Mouse (Mus musculus) cerebral cortex, adult 2 months (tissue): ENCODE results near the gene Timm44.

Experiments
- WGBS: fragments of 180-500 bp; shearing (Covaris S2); methylation state at CpG from one replicate; pipeline ENCODE4 v1.1.7; 2018; 5-methylcytosine and 5-hydroxymethylcytosine counted together

The Timm44 gene

DNA sequence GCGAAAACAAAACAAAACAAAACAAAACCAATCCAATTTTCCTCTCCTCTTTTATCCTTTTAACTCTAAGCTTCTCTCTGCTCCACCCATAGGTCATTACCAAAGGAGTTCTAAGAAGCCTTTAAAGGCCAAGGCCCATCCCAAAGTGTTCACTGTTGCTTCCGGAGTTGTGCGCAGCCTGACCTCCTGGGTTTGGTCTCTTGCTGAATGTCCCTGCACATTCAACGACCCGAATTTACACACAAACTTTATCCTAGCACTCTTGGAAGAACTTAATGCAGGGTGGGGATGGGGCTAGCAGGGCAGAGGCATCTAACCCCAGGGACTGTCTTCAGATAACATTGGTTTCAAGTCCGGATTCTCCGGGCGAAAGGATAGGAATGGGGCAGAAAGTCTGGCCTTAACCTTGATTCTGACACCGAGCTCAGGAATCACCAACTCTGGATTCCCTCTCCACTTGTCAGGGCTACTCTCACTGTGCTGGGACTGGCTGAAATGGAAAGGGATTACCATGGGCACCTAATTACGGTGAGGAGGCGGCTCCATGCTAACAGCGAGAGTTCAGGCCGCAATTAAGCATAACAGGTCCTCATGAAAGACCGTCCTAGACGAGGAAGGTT, 37.8 kb downstream of the Timm44 start:
- 15% methylated on average over 15 of the region's 15 CpGs for WGBS

DNA sequence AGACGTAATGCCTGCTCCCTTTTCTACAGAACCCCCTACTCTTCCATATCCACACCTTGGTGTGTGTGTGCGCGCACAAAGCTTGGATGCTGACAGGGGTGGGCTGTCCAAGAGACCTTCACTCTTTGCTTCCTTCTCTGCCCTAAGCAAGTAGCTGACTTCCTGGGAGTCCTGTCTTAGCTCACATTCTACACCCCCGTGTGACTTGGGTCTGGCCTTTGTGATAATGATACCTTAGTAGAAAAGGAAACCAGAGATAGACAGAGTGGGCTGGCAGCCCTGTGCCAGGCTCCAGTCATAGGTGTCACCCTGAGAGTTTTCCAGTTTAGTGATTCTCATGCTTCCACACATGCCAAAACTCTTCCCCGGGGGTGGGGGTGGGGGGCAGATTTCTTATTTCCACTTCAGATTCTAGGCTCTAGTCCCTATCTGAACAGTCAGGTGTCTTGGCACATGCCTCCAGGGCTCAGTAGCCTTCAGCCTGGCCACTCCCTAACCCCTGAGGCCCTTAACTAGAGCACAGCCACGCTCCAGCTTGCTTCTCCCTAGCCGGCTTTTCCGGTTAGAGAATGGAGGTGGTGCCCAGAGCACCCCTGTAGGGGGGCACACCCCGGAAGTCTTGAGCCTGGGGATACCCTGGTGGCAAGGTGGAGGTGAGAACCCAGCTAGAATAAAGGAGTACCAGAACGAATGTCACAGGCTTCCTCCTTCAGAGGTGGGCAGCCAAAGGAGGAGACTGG, 44.9 kb downstream of the Timm44 start:
- 71% methylated on average over 10 of the region's 10 CpGs for WGBS

DNA sequence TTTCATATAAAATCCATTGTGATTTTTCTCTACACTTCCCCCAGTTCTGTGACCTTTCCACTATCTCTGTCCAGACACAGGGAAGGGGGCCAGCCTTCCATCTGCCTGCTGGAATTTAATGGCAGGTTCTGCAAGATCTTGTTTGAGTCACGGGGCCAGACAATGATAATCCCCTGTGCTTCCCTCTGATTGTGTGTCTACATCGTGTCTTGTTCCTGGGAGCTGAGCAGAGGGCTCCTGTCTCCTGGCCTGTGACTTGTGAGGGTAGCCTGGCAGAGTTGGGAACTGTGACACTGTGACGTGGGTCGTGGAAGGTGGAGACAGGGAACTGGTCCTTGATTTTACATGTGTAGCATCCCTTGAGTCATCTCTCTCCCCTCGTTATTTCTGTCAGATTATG, 45.9 kb downstream of the Timm44 start:
- WGBS: 80% methylated on average over 5 of the region's 5 CpGs

DNA sequence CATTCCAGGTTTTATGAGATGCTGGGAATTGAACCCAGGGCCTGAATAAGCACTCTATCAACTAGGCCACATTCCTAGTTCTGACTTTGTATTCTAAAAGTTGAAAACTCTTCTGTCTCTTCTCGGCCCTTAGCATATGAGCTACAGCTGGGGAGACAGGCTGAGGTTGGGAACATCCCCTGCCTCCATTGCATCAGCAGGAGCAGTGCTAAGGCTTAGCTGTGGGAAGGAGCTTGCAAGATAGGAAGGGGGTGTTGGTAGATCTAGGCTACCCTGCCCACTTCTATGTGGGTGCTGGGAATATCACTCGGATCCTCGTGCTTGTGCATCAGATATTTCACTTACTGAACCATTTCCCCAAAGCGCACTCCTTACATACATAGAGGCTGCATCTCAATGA, 47.8 kb downstream of the Timm44 start:
- WGBS: 79% methylated on average over 4 of the region's 4 CpGs

DNA sequence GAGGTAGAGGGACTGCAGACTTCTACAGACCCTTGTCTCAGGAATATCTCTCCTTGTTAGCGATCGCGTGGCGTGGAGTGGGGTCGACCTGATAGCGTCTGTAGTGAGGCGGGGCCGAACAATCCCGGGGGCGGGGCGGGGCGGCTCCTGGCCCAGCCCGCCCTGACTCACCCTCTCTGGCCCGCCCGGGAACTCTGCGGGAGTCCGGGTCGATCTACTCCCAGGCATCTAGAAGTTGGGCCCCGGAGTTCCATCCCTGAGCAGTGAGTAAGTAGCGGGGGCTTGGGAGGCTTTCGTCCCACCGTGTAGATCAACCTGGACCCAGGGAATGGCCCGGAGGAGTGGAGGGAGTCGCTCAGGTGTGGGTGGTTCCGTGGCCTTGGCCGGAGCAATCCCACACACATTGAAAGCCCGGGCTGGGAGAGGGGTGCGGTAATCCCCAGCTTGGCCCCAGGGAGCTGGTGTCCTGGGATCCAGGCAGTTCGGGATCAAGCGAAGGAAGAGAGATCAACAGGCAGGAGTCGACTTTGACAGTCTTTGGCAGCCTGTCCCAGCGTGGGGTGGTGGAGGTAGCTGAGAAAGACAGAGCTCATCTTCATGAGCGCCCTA, 48.9 kb downstream of the Timm44 start, which contains the start of gene Lrrc8e:
Gene Lrrc8e (plus strand): TSS at position 89 of the 609 bp plus-strand sequence.
- 10% methylated on average over 33 of the region's 33 CpGs for whole genome bisulfite sequencing

DNA sequence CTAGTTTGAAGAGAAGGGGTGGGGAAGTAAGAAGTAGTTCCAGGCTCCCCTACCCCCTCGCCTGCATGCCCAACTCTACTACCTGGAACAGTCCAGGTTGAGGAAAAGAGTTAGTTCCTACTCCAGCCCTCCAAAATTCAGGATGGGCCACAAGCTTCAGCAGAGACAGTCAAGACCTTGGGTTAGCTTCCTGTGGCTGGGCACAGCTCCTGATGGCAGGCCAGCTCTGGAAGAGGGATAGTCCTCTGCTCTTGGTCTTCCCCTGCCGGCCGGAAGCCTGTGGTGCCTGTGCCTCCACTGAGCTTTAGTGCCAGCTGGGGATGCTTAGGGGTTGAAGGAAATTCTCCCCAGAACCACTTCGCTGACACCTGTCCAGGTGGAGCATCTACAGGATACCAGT, 49.4 kb downstream of the Timm44 start:
- WGBS: 43% methylated on average over 4 of the region's 4 CpGs

DNA sequence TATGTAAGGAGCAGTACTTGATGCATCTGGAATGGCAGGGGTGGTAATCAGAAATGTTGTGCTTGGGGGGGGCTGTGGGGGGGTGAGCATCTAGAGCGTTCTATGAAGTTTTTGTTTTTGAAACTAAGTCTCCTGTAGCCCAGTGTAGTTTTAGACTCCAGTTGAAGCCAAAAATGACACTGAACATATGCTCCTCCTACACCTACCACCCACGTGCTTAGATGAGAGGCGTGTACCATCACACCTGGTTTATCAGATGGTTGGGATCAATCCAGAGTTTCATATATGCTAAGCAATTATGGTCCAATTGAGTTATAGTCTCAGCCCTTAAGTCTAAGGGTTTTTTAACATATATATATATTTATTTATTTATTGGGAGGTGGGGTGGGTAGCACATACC, 56.1 kb downstream of the Timm44 start:
- 64% methylated on average over 3 of the region's 3 CpGs for WGBS

DNA sequence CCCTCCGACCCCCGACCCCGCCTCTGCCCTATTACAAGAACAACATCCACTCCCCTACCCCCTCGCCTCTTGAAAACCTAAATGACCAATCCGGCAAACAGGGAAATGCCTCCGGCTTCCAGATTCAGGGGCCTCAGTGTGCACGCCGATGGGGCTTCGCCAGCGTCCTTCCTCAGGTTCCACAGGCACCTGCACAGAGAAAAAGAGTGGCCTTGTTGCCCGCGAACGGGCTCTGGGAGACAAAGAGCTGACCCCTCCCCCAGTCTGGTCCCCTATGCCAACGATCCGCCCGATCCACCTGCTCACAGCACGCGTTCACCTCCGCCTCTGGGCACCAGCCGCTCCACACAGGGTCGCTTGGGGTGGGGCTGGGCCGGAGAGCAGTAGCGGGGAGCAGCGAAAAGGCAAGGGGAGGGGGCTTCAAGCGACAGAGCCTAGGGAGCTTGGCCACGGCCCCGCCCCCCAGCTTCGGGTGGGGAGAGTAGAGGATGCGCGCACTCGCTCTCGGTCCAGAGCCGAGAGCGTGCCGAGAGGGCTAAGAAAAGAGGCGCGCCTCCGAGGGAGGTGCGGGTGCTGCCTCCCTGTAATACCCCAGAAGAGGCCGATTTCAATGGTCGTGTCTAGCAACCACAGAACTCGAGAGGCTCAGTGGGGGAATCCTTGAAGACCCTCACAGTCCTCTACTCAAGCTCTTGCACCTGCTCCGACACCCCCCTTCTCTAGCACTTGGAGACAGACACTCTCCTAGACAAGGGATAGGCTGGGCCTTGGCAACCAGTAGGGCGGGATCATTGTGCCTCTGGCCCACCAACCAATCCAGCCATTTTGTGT, 58.7 kb downstream of the Timm44 start, which contains the start of gene Prr36:
Gene Prr36 (minus strand): TSS at position 669 of the 831 bp plus-strand sequence.
- 2% methylated on average over 44 of the region's 44 CpGs for WGBS

DNA sequence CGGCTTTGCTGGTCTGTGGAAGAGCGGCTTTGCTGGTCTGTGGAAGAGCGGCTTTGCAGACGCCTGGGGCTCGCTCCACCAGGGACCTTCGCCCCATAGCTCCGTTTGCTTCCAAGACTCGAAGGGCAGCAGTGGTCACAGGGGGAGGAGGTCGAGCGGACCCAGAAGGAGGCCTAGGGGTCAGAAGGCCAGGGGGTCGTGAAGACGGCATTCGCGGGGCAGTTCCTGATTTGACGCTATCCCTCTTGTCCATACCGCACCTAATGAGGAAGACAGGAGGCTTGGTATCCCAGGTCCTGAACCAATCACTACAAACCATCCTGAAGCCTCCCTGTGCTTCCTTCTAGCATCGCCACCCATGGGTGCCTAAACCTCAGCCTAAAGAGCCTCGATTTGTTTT, 59.4 kb downstream of the Timm44 start:
- WGBS: 8% methylated on average over 18 of the region's 18 CpGs

DNA sequence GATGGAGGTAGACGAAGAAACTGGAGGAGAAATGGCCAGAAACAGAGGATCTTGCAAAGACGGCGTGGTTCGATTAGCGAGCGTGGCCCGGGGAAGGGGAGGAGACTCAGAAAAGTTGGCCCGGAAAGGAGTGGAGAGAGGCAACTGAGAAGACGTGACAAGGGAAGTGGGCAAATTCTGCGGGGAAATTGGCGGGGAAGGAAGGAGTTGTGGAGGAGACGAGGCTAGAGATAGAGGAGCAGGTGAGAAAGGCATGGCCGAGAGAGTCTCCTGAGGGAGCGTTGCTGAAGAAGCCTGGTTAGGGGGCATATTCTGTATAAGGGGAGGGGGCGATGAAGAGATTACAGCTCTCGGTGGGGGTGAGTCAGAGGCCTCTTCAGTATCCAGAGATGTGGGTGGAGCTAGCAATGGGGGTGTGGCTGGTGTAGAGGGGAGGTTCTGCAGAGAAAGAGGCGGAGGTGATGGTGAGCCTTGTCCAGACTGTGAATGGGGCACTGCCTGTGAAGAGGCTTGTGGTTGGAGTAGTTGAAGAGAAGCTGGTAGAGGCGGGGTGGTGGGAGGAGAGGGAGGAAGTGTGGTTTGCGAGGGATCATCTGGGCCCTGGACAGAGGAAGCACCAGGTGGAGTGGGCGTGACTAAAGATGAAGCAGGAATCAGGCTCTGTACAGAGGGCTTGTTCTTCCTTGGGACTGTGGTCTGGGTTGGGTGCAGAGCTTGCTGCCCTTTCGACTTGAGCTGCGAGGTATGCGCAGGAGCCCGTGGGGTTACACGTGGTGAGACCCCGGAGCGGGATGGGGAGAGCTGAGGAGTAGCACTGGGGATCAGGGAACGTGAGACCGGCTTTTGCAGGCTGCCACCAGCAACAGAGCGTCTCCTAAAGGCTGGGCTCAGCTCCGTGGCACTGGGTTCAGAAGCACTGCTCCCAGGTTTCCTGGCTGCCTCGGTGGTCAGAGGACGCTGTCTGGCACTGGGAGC, 61.4 kb downstream of the Timm44 start:
- 30% methylated on average over 33 of the region's 33 CpGs for WGBS

DNA sequence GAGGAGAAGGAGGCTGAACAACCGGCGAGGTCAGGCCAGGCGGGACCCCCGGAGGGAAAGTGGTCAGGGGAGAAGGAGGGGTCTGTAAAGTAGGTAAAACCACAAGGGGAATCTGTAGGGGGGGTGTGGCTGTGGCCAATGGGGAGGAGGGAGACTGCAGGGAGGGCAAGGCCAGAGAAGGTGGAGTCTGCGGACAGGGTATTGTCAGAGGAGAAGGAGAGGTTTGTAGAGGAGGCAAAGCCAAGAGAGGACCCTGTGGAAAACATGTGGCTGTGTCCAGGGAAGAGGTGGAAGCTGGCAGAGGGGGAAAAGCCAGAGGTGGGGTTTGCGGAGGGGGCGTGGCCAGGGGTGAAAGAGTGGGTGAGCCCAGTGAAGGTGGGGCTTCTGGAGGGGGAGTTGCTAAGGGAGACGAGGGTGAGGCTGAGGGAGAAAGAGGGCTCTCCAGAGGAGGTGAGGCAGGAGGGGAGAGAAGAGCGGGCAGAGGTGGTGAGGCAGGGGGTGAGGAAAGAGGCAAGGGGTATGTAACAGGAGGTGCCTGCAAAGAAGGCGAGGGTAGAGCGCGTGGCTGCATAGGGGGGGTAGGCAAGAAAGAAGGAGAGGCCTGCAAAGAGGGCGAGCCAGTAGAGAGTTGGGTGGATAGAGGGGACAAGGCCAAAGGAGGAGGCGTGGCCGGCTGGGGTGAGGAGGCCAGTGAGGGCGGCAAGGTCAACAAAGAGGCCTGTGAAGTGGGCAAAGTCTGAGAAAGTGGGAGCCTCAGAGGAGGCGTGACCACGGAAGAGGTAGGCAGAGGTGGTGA, 62.3 kb downstream of the Timm44 start:
- 13% methylated on average over 18 of the region's 18 CpGs for WGBS

DNA sequence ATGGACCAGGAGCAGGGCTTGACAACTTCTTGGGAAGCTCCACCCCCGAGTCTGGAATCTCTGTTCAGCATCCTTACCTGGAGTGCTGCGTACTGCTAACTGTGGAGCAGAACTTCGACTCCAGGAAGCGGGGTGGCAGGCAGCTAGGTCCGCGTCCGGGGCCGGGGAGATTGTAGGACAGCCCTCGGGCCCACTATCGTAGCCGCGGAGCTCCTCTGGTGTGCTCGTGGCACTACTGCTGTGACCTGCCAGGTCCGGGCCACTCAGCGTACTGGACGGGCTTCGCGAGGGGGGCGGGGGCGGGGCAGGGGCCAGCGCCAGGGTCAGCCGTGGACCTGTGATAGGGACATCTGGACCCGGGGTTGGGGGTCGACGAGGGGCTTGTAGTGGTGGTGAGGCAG, 62.9 kb downstream of the Timm44 start:
- WGBS: 1% methylated on average over 25 of the region's 25 CpGs

DNA sequence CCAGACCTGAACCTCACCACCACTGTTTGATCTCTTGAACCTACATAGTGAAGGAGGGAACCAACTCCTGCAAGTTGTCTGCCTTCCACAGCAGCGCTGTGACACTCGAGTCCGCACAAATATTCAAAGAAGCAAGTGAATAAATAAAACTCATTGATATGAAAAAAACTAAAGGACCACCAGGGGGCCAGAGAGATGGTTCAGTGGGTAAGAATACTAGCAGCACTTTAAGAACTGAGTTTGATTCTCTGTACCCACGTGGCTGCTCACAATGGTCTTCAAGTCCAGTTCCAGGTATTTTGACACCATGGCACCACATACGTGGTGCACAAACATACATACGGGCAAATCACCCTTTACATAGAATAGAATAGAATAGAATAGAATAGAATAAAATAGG, 64.6 kb downstream of the Timm44 start:
- WGBS: 45% methylated on average over 6 of the region's 6 CpGs
